Mouse (Mus musculus): ENCODE measurements at regions not wholly inside any gene's neighbourhood (a gene's known extent, or its start where the extent isn't known, plus 50 kb on each side); places are given as distances from the start of the nearest gene placed in this dataset.

GRCm38 (mm10) chr13:52452291-52452690 lies 78.8 kb downstream of the Diras2 start:
- Histone ChIP-seq H3K4me3 (ENCODE audit: low read length) (no peak overlapping the region), H3K36me3 (ENCODE audit: control insufficient read depth, insufficient read depth, low read length) (no peaks in the 10 kb centered on the region), H3K4me2 (ENCODE audit: low read length) (no peak overlapping the region), H3K4me1 (ENCODE audit: control insufficient read depth, insufficient read depth, low read depth, low read length) (peaks cover 3% of the 10 kb centered on the region; the same call in 1 of the 2 replicates), H3K9ac (ENCODE audit: low read depth, low read length) (no peak overlapping the region), H3K9me3 (ENCODE audit: control insufficient read depth, low read length) (no peaks in the 10 kb centered on the region), H3K27me3 (replicated peaks; ENCODE audit: control insufficient read depth, insufficient read depth, low read length) (no peaks in the 10 kb centered on the region), H3K27ac (ENCODE audit: low read depth, low read length) (no peak overlapping the region)
- WGBS, result 38% methylated on average over 4 of the region's 4 CpGs
- no peak for ATAC-seq

All from hindbrain, embryonic 16.5 days (tissue).